Mouse (Mus musculus) frontal cortex, postnatal 14 days (tissue): ENCODE results near the gene Kank2.

ENCODE experiments used
- DNase-seq, 2 experiments: peaks; one replicate each; pipeline ENCODE4 v3.0.0; 2022; ENCODE audit warnings: low spot score in 2 of 2

Kank2 gene

GRCm38 (mm10) chr9:21750370-21750769 lies 48.2 kb downstream of the Kank2 start:
- no peak for DNase-seq

- no peak for DNase-seq
Observed at GRCm38 (mm10) chr9:21749382-21750118, 49.0 kb downstream of the Kank2 start.

GRCm38 (mm10) chr9:21748491-21748890 lies 50.1 kb downstream of the Kank2 start:
- no peak for DNase-seq

- no peak for DNase-seq
Observed at GRCm38 (mm10) chr9:21748033-21748432, 50.5 kb downstream of the Kank2 start.

- no peak for DNase-seq
Observed at GRCm38 (mm10) chr9:21747238-21747774, 51.2 kb downstream of the Kank2 start.

- no peak for DNase-seq
Observed at GRCm38 (mm10) chr9:21741514-21741913, 57.0 kb downstream of the Kank2 start.

GRCm38 (mm10) chr9:21740427-21740826 lies 58.1 kb downstream of the Kank2 start:
- no peak for DNase-seq

GRCm38 (mm10) chr9:21738776-21739175 lies 59.8 kb downstream of the Kank2 start:
- DNase-seq, result no peak

- no peak for DNase-seq
Observed at GRCm38 (mm10) chr9:21737188-21737587, 61.4 kb downstream of the Kank2 start.

- no peak for DNase-seq
Observed at GRCm38 (mm10) chr9:21736580-21736979, 62.0 kb downstream of the Kank2 start.

GRCm38 (mm10) chr9:21735126-21735525 lies 63.4 kb downstream of the Kank2 start:
- no peak for DNase-seq

- DNase-seq, result no peak
Observed at GRCm38 (mm10) chr9:21733989-21734388, 64.6 kb downstream of the Kank2 start.

- no peak for DNase-seq
Observed at GRCm38 (mm10) chr9:21733446-21733845, 65.1 kb downstream of the Kank2 start.

GRCm38 (mm10) chr9:21732288-21732687 lies 66.3 kb downstream of the Kank2 start:
- no peak for DNase-seq

- DNase-seq, result no peak
Observed at GRCm38 (mm10) chr9:21729264-21729663, 69.3 kb downstream of the Kank2 start.

GRCm38 (mm10) chr9:21728261-21728832 lies 70.2 kb downstream of the Kank2 start:
- no peak for DNase-seq

GRCm38 (mm10) chr9:21726218-21726975 lies 72.1 kb downstream of the Kank2 start:
- DNase-seq, result no peak

GRCm38 (mm10) chr9:21725224-21726121 lies 73.1 kb downstream of the Kank2 start:
- DNase-seq, result no peak

- DNase-seq, result peak; percentile 88 to 89
Observed at GRCm38 (mm10) chr9:21724147-21724536, 74.4 kb downstream of the Kank2 start.

GRCm38 (mm10) chr9:21723377-21724146 lies 75.0 kb downstream of the Kank2 start, which contains the start of gene Ldlr:
TSS of gene Ldlr (plus strand) at chr9:21723483.
- peak; percentile 76 to 81 for DNase-seq

GRCm38 (mm10) chr9:21721036-21721435 lies 77.5 kb downstream of the Kank2 start:
- no peak for DNase-seq
